Mouse (Mus musculus): ENCODE data around the gene Aes. TPM values are rescaled to one million over a fixed set of nuclear protein-coding genes. Genes with fewer than 3 reads are reported as not detected.
A peak's percentile ranks its signal among the peaks of the same experiment; 100 is the strongest.

Aes gene
- total and polyA plus RNA-seq, 3 experiments, result 182 to 1,535 (median 400) TPM

GRCm38 (mm10) chr10:81600738-81601203 is 41.5 kb downstream of the Aes start, which contains the start of gene Tle6:
Gene Tle6 (minus strand): TSS chr10:81601073.
- peaks cover 20% of the 10 kb centered on the region for H3K27me3 ChIP-seq (ENCODE audit: insufficient read depth, low read length)

GRCm38 (mm10) chr10:81601396-81601905 is 42.2 kb downstream of the Aes start:
- H3K4me1 ChIP-seq (ENCODE audit: insufficient read depth, low read depth, low read length), result peaks cover 80% of the 10 kb centered on the region
- peak overlapping the region; percentile 68 for H3K4me3 ChIP-seq (ENCODE audit: low read depth, low read length)
- H3K36me3 ChIP-seq (replicated peaks), result no peaks in the 10 kb centered on the region
- no peak for TF ChIP-seq GATA1 (IDR thresholded peaks at IDR 0.05; ENCODE audit: borderline replicate concordance, low read length)
- TF ChIP-seq TAL1 (conservative IDR thresholded peaks at IDR 0.05; ENCODE audit: low read depth, low read length), result no peak
- TF ChIP-seq POLR2AphosphoS5 (IDR thresholded peaks at IDR 0.05; ENCODE audit: insufficient replicate concordance, low read depth, low read length), result no peak
- TF ChIP-seq GATA2 (IDR thresholded peaks at IDR 0.05; ENCODE audit: borderline replicate concordance, low read depth, low read length), result no peak
- TF ChIP-seq CTCF (IDR thresholded peaks at IDR 0.05; ENCODE audit: low read depth, low read length), result no peak
- H3K9me3 ChIP-seq (replicated peaks), result no peaks in the 10 kb centered on the region
- peaks cover 14% of the 10 kb centered on the region for H3K27me3 ChIP-seq (ENCODE audit: insufficient read depth, low read length)
- ATAC-seq (ENCODE audit: extremely low read depth, insufficient number of reproducible peaks, low FRiP score, poor library complexity, severe bottlenecking) (no peak), DNase-seq (ENCODE audit: low spot score) (no peak)

More at GRCm38 (mm10) chr10:81600738-81601203, 41.5 kb downstream of the Aes start, which contains the start of gene Tle6:
- DNase-seq (ENCODE audit: low spot score) (peak; percentile 100), ATAC-seq (ENCODE audit: extremely low read depth, insufficient number of reproducible peaks, low FRiP score, poor library complexity, severe bottlenecking) (peak; percentile 89)
- Histone ChIP-seq H3K4me1 (ENCODE audit: insufficient read depth, low read depth, low read length) (peaks cover 81% of the 10 kb centered on the region), H3K9me3 (replicated peaks) (no peaks in the 10 kb centered on the region), H3K36me3 (replicated peaks) (no peaks in the 10 kb centered on the region), H3K4me3 (ENCODE audit: low read depth, low read length) (peak within 1 kb of the TSS; percentile 68)
- TF ChIP-seq GATA1 (IDR thresholded peaks at IDR 0.05; ENCODE audit: borderline replicate concordance, low read length) (no peak), GATA2 (IDR thresholded peaks at IDR 0.05; ENCODE audit: borderline replicate concordance, low read depth, low read length) (no peak), TAL1 (conservative IDR thresholded peaks at IDR 0.05; ENCODE audit: low read depth, low read length) (no peak), POLR2AphosphoS5 (IDR thresholded peaks at IDR 0.05; ENCODE audit: insufficient replicate concordance, low read depth, low read length) (no peak), CTCF (IDR thresholded peaks at IDR 0.05; ENCODE audit: low read depth, low read length) (no peak)

DNA sequence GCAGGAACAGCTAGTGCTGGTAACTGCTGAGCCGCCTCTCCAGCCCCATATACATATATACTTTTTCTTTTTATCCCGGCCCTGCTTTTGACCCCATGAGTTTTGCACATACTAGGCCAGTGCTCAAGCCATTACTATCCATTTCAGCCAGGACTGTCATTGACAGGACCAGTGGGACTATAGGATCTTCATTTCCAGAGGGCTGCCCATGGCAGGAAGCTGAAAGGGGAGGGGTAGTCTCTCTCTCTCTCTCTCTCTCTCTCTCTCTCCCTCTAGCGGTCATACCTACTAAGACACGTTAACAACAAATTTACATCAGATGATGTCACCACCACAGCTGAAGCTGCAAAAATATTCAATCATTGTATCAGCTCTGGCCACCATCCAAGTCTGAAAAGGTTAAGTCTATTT is 43.5 kb downstream of the Aes start:
- ATAC-seq (ENCODE audit: extremely low read depth, insufficient number of reproducible peaks, low FRiP score, poor library complexity, severe bottlenecking) (no peak), DNase-seq (ENCODE audit: low spot score) (peak; percentile 48)
- peak; percentile 41; the same call in 1 of the 2 replicates for TF ChIP-seq CTCF (IDR thresholded peaks at IDR 0.05; ENCODE audit: low read depth, low read length)
- no peak for TF ChIP-seq POLR2AphosphoS5 (IDR thresholded peaks at IDR 0.05; ENCODE audit: insufficient replicate concordance, low read depth, low read length)
- peaks cover 77% of the 10 kb centered on the region for H3K4me1 ChIP-seq (ENCODE audit: insufficient read depth, low read depth, low read length)
- H3K9me3 ChIP-seq (replicated peaks), result no peaks in the 10 kb centered on the region
- no peak overlapping the region for H3K4me3 ChIP-seq (ENCODE audit: low read depth, low read length)
- H3K27me3 ChIP-seq (ENCODE audit: insufficient read depth, low read length), result peaks cover 3% of the 10 kb centered on the region; the same call in 1 of the 2 replicates
- H3K36me3 ChIP-seq (replicated peaks), result peaks cover 4% of the 10 kb centered on the region

- H3K36me3 ChIP-seq (replicated peaks), result peaks cover 19% of the 10 kb centered on the region
- peak overlapping the region; percentile 70 for H3K4me3 ChIP-seq (ENCODE audit: low read depth, low read length)
- ATAC-seq (ENCODE audit: extremely low read depth, insufficient number of reproducible peaks, low FRiP score, poor library complexity, severe bottlenecking), result no peak
- H3K9me3 ChIP-seq (replicated peaks), result no peaks in the 10 kb centered on the region
- no peak for TF ChIP-seq GATA2 (IDR thresholded peaks at IDR 0.05; ENCODE audit: borderline replicate concordance, low read depth, low read length)
- no peak for TF ChIP-seq POLR2AphosphoS5 (IDR thresholded peaks at IDR 0.05; ENCODE audit: insufficient replicate concordance, low read depth, low read length)
- TF ChIP-seq GATA1 (IDR thresholded peaks at IDR 0.05; ENCODE audit: borderline replicate concordance, low read length), result no peak
- TF ChIP-seq CTCF (IDR thresholded peaks at IDR 0.05; ENCODE audit: low read depth, low read length), result no peak
- no peak for TF ChIP-seq TAL1 (conservative IDR thresholded peaks at IDR 0.05; ENCODE audit: low read depth, low read length)
- no peak for DNase-seq (ENCODE audit: low spot score)
- H3K4me1 ChIP-seq (ENCODE audit: insufficient read depth, low read depth, low read length), result peaks cover 67% of the 10 kb centered on the region
- H3K27me3 ChIP-seq (ENCODE audit: insufficient read depth, low read length), result no peaks in the 10 kb centered on the region
These were observed 45.0 kb downstream of the Aes start for GRCm38 (mm10) chr10:81604019-81604967.

DNA sequence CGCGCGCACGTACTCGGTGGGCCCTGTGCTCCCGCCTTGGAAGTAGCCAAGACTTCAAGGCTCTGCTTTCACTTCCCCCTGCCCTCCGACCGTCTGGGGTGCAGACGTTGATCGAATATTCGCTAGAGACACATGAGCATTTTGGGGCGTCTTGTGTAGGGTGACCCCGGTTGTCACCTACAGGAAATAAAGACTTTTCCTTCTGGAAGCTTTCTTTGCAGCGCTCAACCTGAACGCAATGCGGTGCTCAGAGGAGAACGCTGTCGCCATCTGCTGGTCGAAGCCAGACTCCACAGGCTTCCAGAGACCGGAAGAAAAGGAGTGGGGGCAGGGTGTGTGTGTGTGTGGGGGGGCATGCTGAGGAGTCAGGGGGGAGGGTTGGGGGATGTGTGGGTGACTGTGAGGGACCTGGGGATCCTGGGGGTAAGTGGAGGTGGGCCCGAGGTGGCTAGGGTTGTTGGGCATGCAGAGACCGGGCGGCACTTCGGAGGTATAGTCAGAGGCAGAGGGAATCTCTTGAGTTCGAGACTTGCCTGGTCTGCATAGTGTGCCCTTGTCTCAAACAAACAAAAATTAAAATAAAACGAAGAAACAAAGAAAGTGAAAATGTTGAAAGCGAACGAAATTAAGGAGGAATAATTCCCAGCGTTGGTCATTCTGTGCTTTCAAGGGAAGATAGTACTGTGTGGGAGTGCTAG is 45.8 kb downstream of the Aes start:
- ATAC-seq (ENCODE audit: extremely low read depth, insufficient number of reproducible peaks, low FRiP score, poor library complexity, severe bottlenecking) (peak; percentile 23; the same call in 1 of the 2 replicates), DNase-seq (ENCODE audit: low spot score) (peak; percentile 48)
- H3K4me1 ChIP-seq (ENCODE audit: insufficient read depth, low read depth, low read length), result peaks cover 64% of the 10 kb centered on the region
- no peaks in the 10 kb centered on the region for H3K27me3 ChIP-seq (ENCODE audit: insufficient read depth, low read length)
- no peaks in the 10 kb centered on the region for H3K9me3 ChIP-seq (replicated peaks)
- H3K4me3 ChIP-seq (ENCODE audit: low read depth, low read length), result peak overlapping the region; percentile 70
- TF ChIP-seq CTCF (IDR thresholded peaks at IDR 0.05; ENCODE audit: low read depth, low read length) (peak; percentile 45), GATA2 (IDR thresholded peaks at IDR 0.05; ENCODE audit: borderline replicate concordance, low read depth, low read length) (no peak), POLR2AphosphoS5 (IDR thresholded peaks at IDR 0.05; ENCODE audit: insufficient replicate concordance, low read depth, low read length) (no peak), TAL1 (conservative IDR thresholded peaks at IDR 0.05; ENCODE audit: low read depth, low read length) (no peak)
- H3K36me3 ChIP-seq (replicated peaks), result peaks cover 27% of the 10 kb centered on the region

GRCm38 (mm10) chr10:81605666-81605973 is 46.3 kb downstream of the Aes start:
- H3K4me1 ChIP-seq (ENCODE audit: insufficient read depth, low read depth, low read length), result peaks cover 59% of the 10 kb centered on the region
- peaks cover 27% of the 10 kb centered on the region for H3K36me3 ChIP-seq (replicated peaks)
- peak overlapping the region; percentile 70 for H3K4me3 ChIP-seq (ENCODE audit: low read depth, low read length)
- no peak for DNase-seq (ENCODE audit: low spot score)
- no peak for ATAC-seq (ENCODE audit: extremely low read depth, insufficient number of reproducible peaks, low FRiP score, poor library complexity, severe bottlenecking)
- no peak for TF ChIP-seq GATA1 (IDR thresholded peaks at IDR 0.05; ENCODE audit: borderline replicate concordance, low read length)
- TF ChIP-seq CTCF (IDR thresholded peaks at IDR 0.05; ENCODE audit: low read depth, low read length), result no peak
- TF ChIP-seq POLR2AphosphoS5 (IDR thresholded peaks at IDR 0.05; ENCODE audit: insufficient replicate concordance, low read depth, low read length), result no peak
- no peak for TF ChIP-seq GATA2 (IDR thresholded peaks at IDR 0.05; ENCODE audit: borderline replicate concordance, low read depth, low read length)
- no peak for TF ChIP-seq TAL1 (conservative IDR thresholded peaks at IDR 0.05; ENCODE audit: low read depth, low read length)
- no peaks in the 10 kb centered on the region for H3K27me3 ChIP-seq (ENCODE audit: insufficient read depth, low read length)
- H3K9me3 ChIP-seq (replicated peaks), result no peaks in the 10 kb centered on the region

Measured in G1E (cell line).